In the genomic region with DNA sequence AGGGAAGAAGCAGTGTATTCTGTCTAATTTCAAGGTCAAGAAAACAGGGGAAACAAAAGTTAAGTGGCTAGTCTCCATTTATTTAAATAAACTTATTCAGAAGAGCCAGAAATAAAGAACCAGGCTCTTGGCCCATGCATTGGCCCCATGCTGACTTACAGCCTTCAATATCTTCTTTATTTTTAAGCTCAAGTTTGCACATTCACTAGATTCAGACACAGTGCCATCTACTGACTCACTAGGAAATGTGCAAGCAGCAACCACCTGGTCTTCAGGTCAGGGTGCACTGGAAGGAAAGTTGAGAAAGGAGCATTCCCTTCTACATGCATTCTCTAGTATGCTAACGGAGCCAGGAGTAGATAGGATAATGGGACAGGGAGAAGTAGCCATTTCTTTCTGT, we compare ENCODE assay signal across 10 mouse cellular contexts.
DNase-seq lines count a peak whose midpoint lies in the region; ATAC-seq and TF ChIP-seq lines count a peak whose summit lies in the region.
"Had no signal": no experiment of that assay in that cellular context is flagged by ENCODE, and none has a peak within 500 bp of the region (broad histone marks: within the 10 kb centered on the region; RNA-seq: fewer than 3 reads in every experiment).

No protein-coding gene starts in this region.

- peak; percentile 12 for DNase-seq in adrenal gland, postnatal 14 days
- no peak for DNase-seq in adrenal gland, postnatal 4 days (ENCODE audit: low spot score in 2 of 2)
- DNase-seq in 3134 (ENCODE audit: extremely low read depth, insufficient read length, low spot score) (peak; percentile 1), MN1 (ENCODE audit: low spot score) (no peak)
- peak; percentile 68 for DNase-seq in cerebellum, adult 9-10 months
- peak; percentile 67 for DNase-seq in limb, embryonic 14.5 days (ENCODE audit: low spot score)

- no peak for TF ChIP-seq POLR2A in limb, embryonic 14.5 days (IDR thresholded peaks at IDR 0.05; ENCODE audit: borderline replicate concordance, extremely low read depth, insufficient read depth, insufficient read length)

- WGBS in hindbrain, embryonic 15.5 days: 35% methylated on average over 1 of the region's 1 CpGs
- WGBS in limb, embryonic 14.5 days: 26% methylated on average over 1 of the region's 1 CpGs

- no peak overlapping the region for H3K4me2 ChIP-seq in hindbrain, embryonic 15.5 days
- H3K4me2 ChIP-seq in limb, embryonic 14.5 days (replicated peaks; ENCODE audit: low read depth, low read length, severe bottlenecking): no peak overlapping the region
- H3K4me2 ChIP-seq: heart, embryonic 15.5 days had no signal

- no peaks in the 10 kb centered on the region for H3K36me3 ChIP-seq in hindbrain, embryonic 15.5 days
- no peaks in the 10 kb centered on the region for H3K36me3 ChIP-seq in limb, embryonic 14.5 days (ENCODE audit: control insufficient read depth, insufficient read depth, low read length)
- H3K36me3 ChIP-seq: heart, embryonic 15.5 days had no signal

- H3K9ac ChIP-seq in hindbrain, embryonic 15.5 days: no peak overlapping the region
- no peak overlapping the region for H3K9ac ChIP-seq in limb, embryonic 14.5 days (ENCODE audit: low read depth, low read length, severe bottlenecking)
- H3K9ac ChIP-seq: heart, embryonic 15.5 days had no signal

- no peak overlapping the region; the same call in 1 of the 2 replicates for H3K27ac ChIP-seq in hindbrain, embryonic 15.5 days (replicated peaks)
- no peak overlapping the region for H3K27ac ChIP-seq in limb, embryonic 14.5 days (replicated peaks; ENCODE audit: low read depth, low read length)
- H3K27ac ChIP-seq: heart, embryonic 15.5 days had no signal

- H3K27me3 ChIP-seq in hindbrain, embryonic 15.5 days: no peaks in the 10 kb centered on the region
- H3K27me3 ChIP-seq in limb, embryonic 14.5 days (ENCODE audit: control insufficient read depth, insufficient read depth, low read length): no peaks in the 10 kb centered on the region
- H3K27me3 ChIP-seq: heart, embryonic 15.5 days had no signal

- H3K4me3 ChIP-seq in hindbrain, embryonic 15.5 days: no peak overlapping the region
- no peak overlapping the region for H3K4me3 ChIP-seq in limb, embryonic 14.5 days (replicated peaks; ENCODE audit: low read length)
- H3K4me3 ChIP-seq: heart, embryonic 15.5 days; myocyte had no signal

- no peaks in the 10 kb centered on the region for H3K4me1 ChIP-seq in hindbrain, embryonic 15.5 days (replicated peaks)
- no peaks in the 10 kb centered on the region for H3K4me1 ChIP-seq in limb, embryonic 14.5 days (ENCODE audit: control insufficient read depth, insufficient read depth, low read length)
- H3K4me1 ChIP-seq: heart, embryonic 15.5 days had no signal

- peak; percentile 63 for ATAC-seq in hindbrain, embryonic 15.5 days (ENCODE audit: low FRiP score, low read depth)
- ATAC-seq in limb, embryonic 14.5 days (ENCODE audit: low FRiP score, low read depth): no peak
- ATAC-seq in activated CD4-positive, CD25-positive, alpha-beta regulatory T cell, adult 4 months: no peak

- H3K9me3 ChIP-seq in hindbrain, embryonic 15.5 days: no peaks in the 10 kb centered on the region
- H3K9me3 ChIP-seq in limb, embryonic 14.5 days (ENCODE audit: control insufficient read depth, low read length): no peaks in the 10 kb centered on the region
- H3K9me3 ChIP-seq: heart, embryonic 15.5 days had no signal

Comparison
In these comparisons a context has a peak if more than half of its experiments do, and no peak if none do; other contexts are left out.
1. DNase-seq: peak in adrenal gland, postnatal 14 days (single experiment), 3134 (single experiment), cerebellum, adult 9-10 months (single experiment) and limb, embryonic 14.5 days (single experiment); none in adrenal gland, postnatal 4 days (0 of 2) and MN1 (single experiment).